Mouse (Mus musculus) liver, postnatal 0 days (tissue): ENCODE data around the gene Prss30.

ENCODE experiments used
- CTCF ChIP-seq: sonication (generic); IDR thresholded peaks from 2 replicates; pipeline ENCODE4 v1.5.1; 2016; ENCODE audit warnings: antibody characterized with exemption, low read depth
- EP300 ChIP-seq: IDR thresholded peaks from 2 replicates; pipeline ENCODE4 v1.6.1; 2016; ENCODE audit warnings: antibody characterized with exemption, low read depth, mild to moderate bottlenecking

GRCm38 (mm10) chr17:24015727-24016126 is 35.4 kb upstream of the Prss30 start:
- TF ChIP-seq CTCF (peak; percentile 64), EP300 (no peak)
